Mouse (Mus musculus): Measurements from ENCODE around the gene Faap100.
A peak's percentile ranks its signal among the peaks of the same experiment; 100 is the strongest.
"Not testable (repeated sequence)": the region's sequence is repeated elsewhere in the genome, so short reads cannot be mapped to it uniquely, and the experiment has no call there.

Gene Faap100

GRCm38 (mm10) chr11:120351250-120352092, 27.1 kb downstream of the Faap100 start:
- DNase-seq (ENCODE audit: low spot score): no peak

- DNase-seq (ENCODE audit: low spot score): peak; percentile 47
Measured at GRCm38 (mm10) chr11:120350711-120351110, 27.9 kb downstream of the Faap100 start.

- DNase-seq (ENCODE audit: low spot score): peak; percentile 95
Measured at GRCm38 (mm10) chr11:120349986-120350702, 28.4 kb downstream of the Faap100 start.

- DNase-seq (ENCODE audit: low spot score): no peak
Measured at GRCm38 (mm10) chr11:120349371-120349985, 29.1 kb downstream of the Faap100 start.

- peak; percentile 77 for DNase-seq (ENCODE audit: low spot score)
Measured at GRCm38 (mm10) chr11:120348684-120349370, 29.7 kb downstream of the Faap100 start.

- peak; percentile 92 for DNase-seq (ENCODE audit: low spot score)
Measured at GRCm38 (mm10) chr11:120347791-120348683, 30.5 kb downstream of the Faap100 start, which contains the start of gene Actg1. Actg1 (minus strand) TSS chr11:120348542.

- no peak for DNase-seq (ENCODE audit: low spot score)
Measured at GRCm38 (mm10) chr11:120347301-120347700, 31.3 kb downstream of the Faap100 start.

- not testable (repeated sequence) for DNase-seq (ENCODE audit: low spot score)
Measured at GRCm38 (mm10) chr11:120346383-120347034, 32.1 kb downstream of the Faap100 start.

- no peak for DNase-seq (ENCODE audit: low spot score)
Measured at GRCm38 (mm10) chr11:120345067-120345681, 33.4 kb downstream of the Faap100 start.

GRCm38 (mm10) chr11:120344310-120344920, 34.1 kb downstream of the Faap100 start:
- no peak for DNase-seq (ENCODE audit: low spot score)

GRCm38 (mm10) chr11:120343519-120344309, 34.9 kb downstream of the Faap100 start:
- peak; percentile 44 for DNase-seq (ENCODE audit: low spot score)

GRCm38 (mm10) chr11:120342656-120343160, 35.9 kb downstream of the Faap100 start:
- peak; percentile 8 for DNase-seq (ENCODE audit: low spot score)

GRCm38 (mm10) chr11:120341661-120342060, 36.9 kb downstream of the Faap100 start:
- no peak for DNase-seq (ENCODE audit: low spot score)

- peak; percentile 10 for DNase-seq (ENCODE audit: low spot score)
Measured at GRCm38 (mm10) chr11:120339978-120340513, 38.5 kb downstream of the Faap100 start.

- no peak for DNase-seq (ENCODE audit: low spot score)
Measured at GRCm38 (mm10) chr11:120338786-120339185, 39.8 kb downstream of the Faap100 start.

GRCm38 (mm10) chr11:120337447-120337846, 41.1 kb downstream of the Faap100 start:
- no peak for DNase-seq (ENCODE audit: low spot score)

GRCm38 (mm10) chr11:120335431-120336021, 43.0 kb downstream of the Faap100 start:
- DNase-seq (ENCODE audit: low spot score): no peak

GRCm38 (mm10) chr11:120320156-120320555, 58.4 kb downstream of the Faap100 start:
- DNase-seq (ENCODE audit: low spot score): no peak
